Mouse (Mus musculus) stomach, embryonic 16.5 days (tissue): ENCODE data around the gene Cyp3a16. TPM values are rescaled to one million over a fixed set of nuclear protein-coding genes. Genes with fewer than 3 reads are reported as not detected.

Source experiments
- polyA plus RNA-seq: library from polyadenylated mRNA; unstranded; fragments of >200 nt; fragmentation: Nextera tagmentation; extraction: Ambion mirVana; gene quantifications from 2 replicates; pipeline ENCODE4 v1.2.1, GENCODE M21; 2015

The Cyp3a16 gene
- polyA plus RNA-seq, 1 experiment from 2014 or later, result 0.40 TPM

Other genes with a start within 250 kb of the Cyp3a16 start
- 33.8 and 34.2 TPM in 2 replicates for gene Zfp655, start 238.0 kb downstream of the Cyp3a16 start, polyA plus RNA-seq
- 0.21 and 0.36 TPM in 2 replicates for gene Zscan25, start 189.2 kb downstream of the Cyp3a16 start, polyA plus RNA-seq
- not detected in 2 replicates for gene Cyp3a57, start 124.4 kb downstream of the Cyp3a16 start, polyA plus RNA-seq
- not detected in 2 replicates for gene Cyp3a41b, start 115.0 kb upstream of the Cyp3a16 start, polyA plus RNA-seq